In genomic region chr7:117259151-117259550, GRCm38 (mm10) we compare ENCODE assay signal across 17 mouse cellular contexts.
A peak's percentile ranks its signal among the peaks of the same experiment; 100 is the strongest.
DNase-seq lines count a peak whose midpoint lies in the region; ATAC-seq and TF ChIP-seq lines count a peak whose summit lies in the region.
"Had no signal": no experiment of that assay in that cellular context is flagged by ENCODE, and none has a peak within 500 bp of the region (broad histone marks: within the 10 kb centered on the region; RNA-seq: fewer than 3 reads in every experiment).

No protein-coding gene starts in this region.

- H3K4me2 ChIP-seq in stomach, embryonic 15.5 days: no peak overlapping the region
- H3K4me2 ChIP-seq in stomach, postnatal 0 days (replicated peaks; ENCODE audit: low read depth): no peak overlapping the region
- H3K4me2 ChIP-seq in limb, embryonic 11.5 days (ENCODE audit: low read depth, severe bottlenecking): peak overlapping the region; percentile 15; the same call in 1 of the 2 replicates
- H3K4me2 ChIP-seq in liver, embryonic 12.5 days: no peak overlapping the region
- H3K4me2 ChIP-seq: heart, embryonic 15.5 days; midbrain, embryonic 12.5 days; neural tube, embryonic 15.5 days had no signal

- H3K4me3 ChIP-seq in layer of hippocampus, adult 2 months: no peak overlapping the region
- no peak overlapping the region for H3K4me3 ChIP-seq in stomach, embryonic 15.5 days (replicated peaks)
- H3K4me3 ChIP-seq in stomach, postnatal 0 days (ENCODE audit: low read depth, low read length): no peak overlapping the region
- no peak overlapping the region for H3K4me3 ChIP-seq in limb, embryonic 11.5 days (ENCODE audit: low read depth, low read length)
- no peak overlapping the region for H3K4me3 ChIP-seq in liver, embryonic 12.5 days
- H3K4me3 ChIP-seq: heart, embryonic 15.5 days; midbrain, embryonic 12.5 days; myocyte; neural tube, embryonic 15.5 days had no signal

- peak overlapping the region; percentile 53; the same call in 1 of the 2 replicates for H3K27ac ChIP-seq in layer of hippocampus, adult 2 months
- 0 out of 2 replicates have a peak overlapping the region, but pooled peaks have one; percentile 3 for H3K27ac ChIP-seq in stomach, embryonic 15.5 days
- no peak overlapping the region for H3K27ac ChIP-seq in stomach, postnatal 0 days (replicated peaks)
- no peak overlapping the region; the same call in 1 of the 2 replicates for H3K27ac ChIP-seq in limb, embryonic 11.5 days (replicated peaks; ENCODE audit: low read depth, low read length)
- H3K27ac ChIP-seq in liver, embryonic 12.5 days: no peak overlapping the region
- H3K27ac ChIP-seq: heart, embryonic 15.5 days; liver, embryonic 14.5 days; midbrain, embryonic 12.5 days; neural tube, embryonic 15.5 days had no signal

- H3K27me3 ChIP-seq in stomach, embryonic 15.5 days (replicated peaks): no peaks in the 10 kb centered on the region
- no peaks in the 10 kb centered on the region for H3K27me3 ChIP-seq in stomach, postnatal 0 days (ENCODE audit: control insufficient read depth, insufficient read depth, low read length)
- H3K27me3 ChIP-seq in limb, embryonic 11.5 days (ENCODE audit: control insufficient read depth, insufficient read depth, low read length): no peaks in the 10 kb centered on the region
- no peaks in the 10 kb centered on the region for H3K27me3 ChIP-seq in liver, embryonic 12.5 days (replicated peaks)
- H3K27me3 ChIP-seq: heart, embryonic 15.5 days; midbrain, embryonic 12.5 days; neural tube, embryonic 15.5 days had no signal

- DNase-seq in layer of hippocampus, adult 2 months (ENCODE audit: low spot score in 2 of 2): peak in 1 of 2 experiments; percentile 69
- no peak for DNase-seq in layer of hippocampus, adult 9-10 months (ENCODE audit: low spot score)
- DNase-seq in stomach, postnatal 0 days (ENCODE audit: low spot score): no peak
- no peak for DNase-seq in limb, embryonic 11.5 days (ENCODE audit: low spot score)
- no peak for DNase-seq in heart, adult 8-10 months (ENCODE audit: low spot score)
- DNase-seq: adrenal gland, postnatal 36 days; B cell, adult 2 months; cerebellum, adult 9-11 months; forebrain, postnatal 0 days; kidney, postnatal 25 days had no signal

- no peak for ATAC-seq in stomach, embryonic 15.5 days (ENCODE audit: insufficient read depth, low FRiP score, low read depth)
- ATAC-seq in stomach, postnatal 0 days (ENCODE audit: low FRiP score, low TSS enrichment): no peak
- no peak for ATAC-seq in limb, embryonic 11.5 days (ENCODE audit: insufficient number of reproducible peaks, low FRiP score, low TSS enrichment, low read depth)
- ATAC-seq in liver, embryonic 12.5 days: no peak
- ATAC-seq: forebrain, postnatal 0 days had no signal

- H3K36me3 ChIP-seq in stomach, embryonic 15.5 days: no peaks in the 10 kb centered on the region
- H3K36me3 ChIP-seq in stomach, postnatal 0 days (ENCODE audit: control insufficient read depth, insufficient read depth, low read length): no peaks in the 10 kb centered on the region
- no peaks in the 10 kb centered on the region for H3K36me3 ChIP-seq in limb, embryonic 11.5 days (ENCODE audit: control insufficient read depth, insufficient read depth, low read length)
- no peaks in the 10 kb centered on the region for H3K36me3 ChIP-seq in liver, embryonic 12.5 days
- H3K36me3 ChIP-seq: heart, embryonic 15.5 days; midbrain, embryonic 12.5 days; neural tube, embryonic 15.5 days had no signal

- H3K9me3 ChIP-seq in stomach, embryonic 15.5 days: no peaks in the 10 kb centered on the region
- no peaks in the 10 kb centered on the region for H3K9me3 ChIP-seq in stomach, postnatal 0 days (ENCODE audit: control insufficient read depth, low read length)
- no peaks in the 10 kb centered on the region for H3K9me3 ChIP-seq in limb, embryonic 11.5 days (ENCODE audit: control insufficient read depth, low read length)
- no peaks in the 10 kb centered on the region for H3K9me3 ChIP-seq in liver, embryonic 12.5 days (replicated peaks)
- H3K9me3 ChIP-seq: heart, embryonic 15.5 days; midbrain, embryonic 12.5 days; neural tube, embryonic 15.5 days had no signal

- WGBS in stomach, embryonic 15.5 days: 49% methylated on average over 5 of the region's 5 CpGs
- WGBS in stomach, postnatal 0 days: 45% methylated on average over 5 of the region's 5 CpGs
- WGBS in limb, embryonic 11.5 days: 41% methylated on average over 5 of the region's 5 CpGs
- 70% methylated on average over 5 of the region's 5 CpGs for WGBS in liver, embryonic 12.5 days (ENCODE audit: insufficient replicate concordance)

- no peaks in the 10 kb centered on the region for H3K4me1 ChIP-seq in stomach, embryonic 15.5 days
- H3K4me1 ChIP-seq in stomach, postnatal 0 days (replicated peaks; ENCODE audit: control insufficient read depth, insufficient read depth): no peaks in the 10 kb centered on the region
- peaks cover 7% of the 10 kb centered on the region; the same call in 1 of the 2 replicates for H3K4me1 ChIP-seq in limb, embryonic 11.5 days (ENCODE audit: control insufficient read depth, insufficient read depth, low read length)
- no peaks in the 10 kb centered on the region for H3K4me1 ChIP-seq in liver, embryonic 12.5 days
- H3K4me1 ChIP-seq: heart, embryonic 15.5 days had no signal

- H3K9ac ChIP-seq in stomach, embryonic 15.5 days: no peak overlapping the region
- no peak overlapping the region for H3K9ac ChIP-seq in stomach, postnatal 0 days (ENCODE audit: low read length)
- no peak overlapping the region for H3K9ac ChIP-seq in limb, embryonic 11.5 days (ENCODE audit: low read length)
- H3K9ac ChIP-seq in liver, embryonic 12.5 days: no peak overlapping the region
- H3K9ac ChIP-seq: forebrain, postnatal 0 days; heart, embryonic 15.5 days; liver, embryonic 14.5 days; midbrain, embryonic 12.5 days; neural tube, embryonic 15.5 days had no signal

- no peak for TF ChIP-seq EP300 in stomach, postnatal 0 days (optimal IDR thresholded peaks at IDR 0.05)

- no peak for TF ChIP-seq CTCF in layer of hippocampus, adult 2 months (conservative IDR thresholded peaks at IDR 0.05)
- TF ChIP-seq CTCF in stomach, postnatal 0 days (IDR thresholded peaks at IDR 0.05; ENCODE audit: low read depth): no peak

Comparison
In these comparisons a context has a peak if more than half of its experiments do, and no peak if none do; other contexts are left out.
1. H3K27ac ChIP-seq: peak in layer of hippocampus, adult 2 months (single experiment) and stomach, embryonic 15.5 days (single experiment); none in stomach, postnatal 0 days (single experiment), limb, embryonic 11.5 days (single experiment) and liver, embryonic 12.5 days (single experiment).